Mouse (Mus musculus) E14TG2a.4 (cell line): ENCODE measurements at regions not wholly inside any gene's neighbourhood (a gene's known extent, or its start where the extent isn't known, plus 50 kb on each side); places are given as distances from the start of the nearest gene placed in this dataset.
"Not testable (repeated sequence)": the region's sequence is repeated elsewhere in the genome, so short reads cannot be mapped to it uniquely, and the experiment has no call there.

Source experiments
- H3K27me3 ChIP-seq: 2 replicates; pipeline ENCODE4 v1.6.1; 2014; ENCODE audit warnings: low read length, control low read depth; ENCODE audit not compliant: insufficient read depth
- H3K36me3 ChIP-seq: 2 replicates; pipeline ENCODE4 v1.6.1; 2014; ENCODE audit warnings: low read length, control low read depth; ENCODE audit not compliant: insufficient read depth
- H3K4me1 ChIP-seq: replicated peaks from 2 replicates; pipeline ENCODE4 v1.6.1; 2014; ENCODE audit warnings: low read depth, low read length, control low read depth
- H3K4me3 ChIP-seq: replicated peaks from 2 replicates; pipeline ENCODE4 v1.5.1; 2014; ENCODE audit warnings: mild to moderate bottlenecking, low read length
- H3K9me3 ChIP-seq: 2 replicates; pipeline ENCODE4 v1.6.1; 2014; ENCODE audit warnings: low read length, control low read depth
- CTCF ChIP-seq: conservative IDR thresholded peaks from 2 replicates; pipeline ENCODE4 v1.5.1; 2014; ENCODE audit warnings: low read length
- NANOG ChIP-seq: IDR thresholded peaks from 2 replicates; pipeline ENCODE4 v1.6.1; 2014; ENCODE audit warnings: borderline replicate concordance, low read length, mixed read lengths
- POU5F1 ChIP-seq: IDR thresholded peaks from 2 replicates; pipeline ENCODE4 v1.6.1; 2014; ENCODE audit warnings: low read length, borderline replicate concordance

DNA sequence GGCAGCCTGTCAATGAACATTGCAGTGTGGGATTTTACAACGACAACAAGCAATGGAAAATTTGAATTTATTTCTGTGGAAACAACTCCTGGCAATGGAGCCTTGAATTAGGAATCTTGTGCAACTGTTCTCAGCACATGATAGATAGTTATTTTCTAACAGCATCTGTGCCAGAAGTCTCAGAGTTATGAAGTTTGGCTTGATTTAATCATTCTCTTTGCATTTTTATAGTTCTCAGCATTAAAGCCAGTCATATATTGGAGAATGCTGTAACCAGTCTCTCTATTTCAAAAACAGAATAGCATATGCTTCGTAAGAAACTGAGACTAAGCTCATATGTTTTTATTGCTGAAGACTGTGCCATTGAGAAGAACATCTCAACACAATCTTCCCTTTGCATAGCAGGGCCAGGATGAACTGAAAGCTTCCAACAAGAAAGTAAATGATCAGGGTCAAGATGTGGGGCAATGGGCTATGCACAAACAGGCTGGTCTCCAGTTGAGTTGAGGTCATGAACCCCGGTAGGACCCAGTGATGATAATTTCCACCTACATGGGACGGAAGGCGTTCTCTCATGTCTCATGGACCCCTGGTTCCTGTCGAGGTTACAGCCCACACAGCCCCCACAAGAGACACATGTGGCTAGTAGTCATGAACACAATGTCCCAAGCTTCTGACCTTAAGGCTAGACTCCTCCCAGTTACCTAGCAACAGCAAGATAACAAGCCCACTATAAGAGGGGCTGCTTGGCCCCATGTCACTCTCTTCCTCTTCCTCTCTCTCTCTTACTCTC is 89.0 kb upstream of the Sec61g start:
- H3K4me3 ChIP-seq = no peak overlapping the region
- peaks cover 14% of the 10 kb centered on the region for H3K4me1 ChIP-seq
- H3K36me3 ChIP-seq = no peaks in the 10 kb centered on the region
- no peaks in the 10 kb centered on the region for H3K27me3 ChIP-seq
- TF ChIP-seq CTCF = no peak
- TF ChIP-seq POU5F1 = no peak
- TF ChIP-seq NANOG = no peak
- H3K9me3 ChIP-seq = peaks cover 16% of the 10 kb centered on the region; the same call in 1 of the 2 replicates

DNA sequence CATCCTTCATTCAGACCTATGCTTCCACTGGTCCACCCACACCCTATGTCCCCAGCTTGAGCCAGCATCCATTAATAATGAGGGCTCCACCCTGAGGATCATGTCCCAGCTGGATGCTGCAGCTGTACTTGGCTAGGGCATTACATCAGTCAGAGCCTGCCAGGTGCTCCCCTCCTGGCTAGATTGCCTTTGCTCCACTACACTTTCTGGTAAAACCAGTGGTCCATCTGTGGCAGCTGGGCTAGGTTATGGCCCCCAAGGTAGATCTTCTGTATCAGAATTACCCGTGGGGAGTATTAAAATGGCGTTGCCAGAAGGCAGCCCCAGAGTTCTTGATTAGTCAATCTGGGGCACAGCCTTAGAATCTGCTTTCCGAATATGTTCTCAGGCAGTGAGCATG is 94.7 kb upstream of the Sec61g start:
- H3K4me1 ChIP-seq = peaks cover 26% of the 10 kb centered on the region
- no peaks in the 10 kb centered on the region for H3K36me3 ChIP-seq
- no peak overlapping the region for H3K4me3 ChIP-seq
- TF ChIP-seq CTCF = no peak
- TF ChIP-seq POU5F1 = no peak
- no peak for TF ChIP-seq NANOG
- peaks cover 16% of the 10 kb centered on the region; the same call in 1 of the 2 replicates for H3K9me3 ChIP-seq
- H3K27me3 ChIP-seq = no peaks in the 10 kb centered on the region

GRCm38 (mm10) chr11:16606435-16607214 is 98.3 kb upstream of the Sec61g start:
- H3K9me3 ChIP-seq = peaks cover 2% of the 10 kb centered on the region; the same call in 1 of the 2 replicates
- H3K36me3 ChIP-seq = no peaks in the 10 kb centered on the region
- peaks cover 37% of the 10 kb centered on the region for H3K4me1 ChIP-seq
- no peak for TF ChIP-seq NANOG
- TF ChIP-seq POU5F1 = no peak
- no peak for TF ChIP-seq CTCF
- H3K27me3 ChIP-seq = no peaks in the 10 kb centered on the region
- H3K4me3 ChIP-seq = no peak overlapping the region

GRCm38 (mm10) chr11:16607900-16608422 is 99.7 kb upstream of the Sec61g start:
- TF ChIP-seq NANOG = peak; percentile 83
- H3K4me1 ChIP-seq = peaks cover 38% of the 10 kb centered on the region
- H3K9me3 ChIP-seq, H3K27me3 ChIP-seq, H3K36me3 ChIP-seq, H3K4me3 ChIP-seq: not testable (repeated sequence)

- TF ChIP-seq POU5F1 (no peak), CTCF (no peak), NANOG (no peak)
- no peaks in the 10 kb centered on the region for H3K27me3 ChIP-seq
- H3K9me3 ChIP-seq = peaks cover 12% of the 10 kb centered on the region
- H3K36me3 ChIP-seq = no peaks in the 10 kb centered on the region
- H3K4me3 ChIP-seq = no peak overlapping the region
- peaks cover 27% of the 10 kb centered on the region for H3K4me1 ChIP-seq
Observed at GRCm38 (mm10) chr11:16611741-16612140, 103.5 kb upstream of the Sec61g start.

GRCm38 (mm10) chr11:16612524-16612923 is 104.2 kb upstream of the Sec61g start:
- TF ChIP-seq POU5F1 (no peak), CTCF (no peak), NANOG (no peak)
- Histone ChIP-seq H3K36me3 (no peaks in the 10 kb centered on the region), H3K4me1 (peaks cover 19% of the 10 kb centered on the region), H3K27me3 (no peaks in the 10 kb centered on the region), H3K4me3 (no peak overlapping the region), H3K9me3 (peaks cover 12% of the 10 kb centered on the region)

DNA sequence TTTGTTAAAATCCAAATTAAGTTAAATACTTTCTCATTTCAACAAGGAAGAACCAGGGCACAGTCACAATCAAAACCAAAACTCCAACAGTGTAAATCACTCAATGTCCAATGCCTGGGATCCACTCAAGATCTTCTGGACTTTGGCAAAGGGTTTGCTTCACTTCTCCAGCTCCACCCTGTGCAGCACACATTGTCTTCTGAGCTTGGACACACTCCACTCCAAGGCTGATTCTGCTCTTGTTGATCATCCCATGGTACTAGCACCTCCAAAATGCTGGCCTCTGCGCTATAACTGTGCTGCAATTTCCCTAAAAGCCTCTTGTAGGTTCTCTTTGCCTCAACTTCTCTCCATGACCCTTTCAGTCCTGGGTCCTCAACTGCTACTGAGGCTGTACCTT is 111.5 kb upstream of the Sec61g start:
- H3K9me3 ChIP-seq = no peaks in the 10 kb centered on the region
- no peak overlapping the region for H3K4me3 ChIP-seq
- no peaks in the 10 kb centered on the region for H3K27me3 ChIP-seq
- H3K36me3 ChIP-seq = no peaks in the 10 kb centered on the region
- no peak for TF ChIP-seq CTCF
- TF ChIP-seq NANOG = no peak
- no peak for TF ChIP-seq POU5F1
- no peaks in the 10 kb centered on the region for H3K4me1 ChIP-seq

- H3K9me3 ChIP-seq = no peaks in the 10 kb centered on the region
- TF ChIP-seq CTCF (no peak; the same call in 1 of the 2 replicates), NANOG (no peak), POU5F1 (no peak)
- no peaks in the 10 kb centered on the region for H3K36me3 ChIP-seq
- H3K4me1 ChIP-seq = no peaks in the 10 kb centered on the region
- H3K27me3 ChIP-seq = no peaks in the 10 kb centered on the region
- H3K4me3 ChIP-seq = no peak overlapping the region
Observed at GRCm38 (mm10) chr11:16623694-16624093, 115.4 kb upstream of the Sec61g start.
